Mouse (Mus musculus): Measurements from ENCODE around the gene Tmem123. TPM values are rescaled to one million over a fixed set of nuclear protein-coding genes. Genes with fewer than 3 reads are reported as not detected.
A peak's percentile ranks its signal among the peaks of the same experiment; 100 is the strongest.

Gene Tmem123
- total RNA-seq, 1 experiment from 2014 or later = 209 TPM

DNA sequence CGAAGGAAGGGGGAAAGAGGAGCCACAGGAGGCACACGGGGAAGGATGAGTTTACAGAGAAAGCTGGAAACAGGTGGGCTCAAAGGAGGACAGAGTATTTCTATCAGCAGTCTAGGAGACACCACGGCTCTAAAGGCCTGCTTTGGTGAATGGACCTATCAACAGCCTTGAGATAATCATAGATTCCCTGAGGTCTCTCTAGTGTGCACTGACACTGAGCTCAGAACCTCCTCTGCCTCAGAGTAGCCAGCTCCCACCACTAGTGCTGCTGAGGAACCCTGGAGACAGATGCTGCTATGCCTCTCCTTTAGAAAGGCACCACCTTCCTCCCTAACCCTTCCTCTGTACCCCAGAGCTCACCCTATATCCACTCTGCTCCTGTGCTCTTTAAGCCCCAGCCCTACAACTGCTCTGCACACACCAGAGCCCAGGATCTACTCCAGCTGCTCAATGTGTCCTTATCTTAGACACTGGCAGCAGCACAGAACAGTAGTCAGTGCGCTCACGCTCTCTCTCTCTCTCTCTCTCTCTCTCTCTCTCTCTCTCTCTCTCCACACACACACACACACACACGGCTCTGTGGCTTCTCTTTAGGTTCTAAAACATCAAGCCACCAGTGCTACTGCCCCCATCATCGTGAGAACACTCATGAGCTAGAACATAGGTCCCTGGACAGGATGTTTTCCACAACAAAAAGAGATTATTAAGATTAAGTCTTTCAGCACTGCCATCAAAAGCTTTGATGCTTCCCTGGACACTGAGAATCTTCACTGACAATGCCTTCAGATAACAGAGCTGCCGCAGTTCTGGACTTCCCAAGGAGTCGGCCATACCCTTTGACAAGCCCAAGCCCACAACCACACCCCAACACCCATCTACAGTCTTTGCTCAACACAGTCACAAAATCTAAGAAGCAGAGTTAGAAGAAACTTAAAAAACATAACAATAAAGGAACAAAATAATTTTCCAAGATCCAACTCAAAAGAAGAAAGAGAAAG is 66.0 kb downstream of the Tmem123 start:
- DNase-seq = no peak

GRCm38 (mm10) chr9:7833421-7833820 is 69.6 kb downstream of the Tmem123 start:
- DNase-seq = no peak

DNA sequence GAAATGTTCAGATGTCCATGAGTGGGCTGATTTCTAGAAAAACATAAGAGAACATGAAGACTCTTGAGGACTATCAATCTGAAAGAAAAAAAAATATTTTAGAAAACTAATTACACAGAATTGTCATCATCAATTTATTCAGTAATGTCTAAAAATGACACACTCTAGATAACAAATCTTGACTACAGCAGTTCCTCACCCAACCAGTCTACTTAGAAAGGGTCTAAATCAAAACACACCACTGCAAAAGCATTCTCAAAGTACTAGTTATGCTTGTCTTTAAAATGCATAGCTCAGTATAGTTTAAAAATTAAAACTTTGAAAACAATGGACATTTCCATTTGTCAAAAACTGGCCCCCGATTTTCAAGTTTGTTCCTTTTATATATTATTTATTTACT is 71.5 kb downstream of the Tmem123 start:
- DNase-seq = no peak

DNA sequence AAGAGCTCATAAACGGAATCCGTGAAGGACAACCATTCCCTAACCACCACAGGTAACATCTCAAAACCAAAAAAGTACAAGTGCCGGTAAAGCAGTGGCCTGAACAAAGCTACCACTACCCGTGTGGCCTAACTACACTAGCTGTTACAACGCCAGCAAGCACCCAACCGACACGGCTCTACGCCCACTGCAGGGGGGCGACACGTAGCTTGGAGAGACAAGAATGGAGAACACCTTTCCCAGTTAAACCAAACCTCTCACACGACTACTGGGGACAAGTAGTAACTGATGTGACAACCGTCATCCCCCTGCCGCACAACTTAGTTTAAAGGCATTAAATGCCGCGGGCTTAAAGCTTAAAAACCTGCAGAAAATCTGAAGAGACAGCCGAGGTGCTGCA is 72.5 kb downstream of the Tmem123 start:
- DNase-seq = peak; percentile 32

- DNase-seq = peak; percentile 95
Observed at GRCm38 (mm10) chr9:7836905-7837805, 73.3 kb downstream of the Tmem123 start, which contains the start of gene Birc2. Gene Birc2 (minus strand): TSS chr9:7837064.

DNA sequence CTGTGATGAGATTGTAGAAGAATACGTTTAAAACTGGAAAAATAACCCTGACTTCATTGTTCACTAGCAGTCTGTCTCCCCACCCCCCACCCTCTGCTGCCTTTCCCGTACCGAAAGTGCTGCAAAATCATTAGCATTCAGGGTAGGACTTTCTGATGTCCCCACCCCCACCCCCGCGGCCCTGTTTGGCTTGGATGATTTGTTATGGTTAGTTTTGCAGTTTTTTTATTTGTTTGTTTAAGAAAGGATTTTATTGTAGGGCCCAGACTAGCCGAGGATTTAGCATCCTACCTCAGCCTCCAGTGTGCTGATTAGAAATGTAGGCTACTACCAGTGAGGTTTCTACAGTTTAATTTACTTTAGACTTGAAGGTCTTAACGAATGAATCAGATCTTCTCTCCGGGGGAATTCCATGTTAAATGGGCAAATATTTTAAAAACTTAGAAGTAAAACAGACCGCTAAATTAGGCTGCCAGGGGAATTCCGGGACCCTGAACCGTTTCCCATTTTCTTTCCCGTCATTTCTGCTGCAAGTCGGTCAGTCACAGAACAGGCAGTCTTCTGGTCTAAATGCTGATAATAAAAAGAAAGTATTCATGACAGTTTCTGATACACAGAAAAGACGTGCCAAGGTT is 74.1 kb downstream of the Tmem123 start:
- DNase-seq = no peak

- peak; percentile 31 for DNase-seq
Observed at GRCm38 (mm10) chr9:7841221-7841620, 77.4 kb downstream of the Tmem123 start.

Small RNA genes within 50 kb of the gene (microRNA-seq; reads per million reads assigned to microRNA genes)
- 1.1 to 1.4 reads per million in 2 experiments for gene Mir5618

Other genes starting within 250 kb of the Tmem123 start
- 0.15 TPM in 1 of 2 replicates, not detected in the other for gene Mmp8, start 205.6 kb upstream of the Tmem123 start, total RNA-seq (2021)
- gene Mmp27, start 192.6 kb upstream of the Tmem123 start, total RNA-seq (2021) = 5.5 and 9.0 TPM in 2 replicates
- gene Mmp20, start 135.8 kb upstream of the Tmem123 start, total RNA-seq (2021) = not detected in 2 replicates
- gene Mmp7, start 72.0 kb upstream of the Tmem123 start, total RNA-seq (2021) = not detected in 2 replicates
- gene Birc2, start 73.0 kb downstream of the Tmem123 start, total RNA-seq (2021) = 59.7 and 72.9 TPM in 2 replicates
- 36.9 and 44.4 TPM in 2 replicates for gene Birc3, start 109.1 kb downstream of the Tmem123 start, total RNA-seq (2021)
- gene Yap1, start 240.6 kb downstream of the Tmem123 start, total RNA-seq (2021) = 81.7 and 83.4 TPM in 2 replicates